Mouse (Mus musculus): ENCODE results near the gene Cdkn1a.
"Not testable (repeated sequence)": the region's sequence is repeated elsewhere in the genome, so short reads cannot be mapped to it uniquely, and the experiment has no call there.

The Cdkn1a gene

DNA sequence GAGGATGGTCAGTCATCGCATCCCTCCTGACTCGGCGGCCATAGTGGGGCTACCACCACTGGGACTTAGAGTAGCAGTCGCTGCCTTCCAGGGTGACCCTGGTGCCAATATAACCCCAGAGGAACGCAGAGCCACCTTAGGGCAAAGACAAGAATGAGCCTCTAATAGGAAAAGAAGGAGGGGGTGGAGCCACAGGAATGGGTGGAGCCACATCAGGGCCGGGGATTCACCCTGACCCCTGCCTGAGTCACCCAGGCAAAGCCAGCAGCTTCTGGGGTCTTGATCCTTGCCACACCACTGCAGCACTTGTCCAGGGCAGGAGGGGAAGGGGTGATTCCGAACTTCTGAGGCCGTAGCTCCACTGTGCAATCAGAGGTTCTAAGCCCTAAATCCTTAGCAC is 7.2 kb upstream of the Cdkn1a start:
- no peak for DNase-seq (ENCODE audit: low spot score)

DNA sequence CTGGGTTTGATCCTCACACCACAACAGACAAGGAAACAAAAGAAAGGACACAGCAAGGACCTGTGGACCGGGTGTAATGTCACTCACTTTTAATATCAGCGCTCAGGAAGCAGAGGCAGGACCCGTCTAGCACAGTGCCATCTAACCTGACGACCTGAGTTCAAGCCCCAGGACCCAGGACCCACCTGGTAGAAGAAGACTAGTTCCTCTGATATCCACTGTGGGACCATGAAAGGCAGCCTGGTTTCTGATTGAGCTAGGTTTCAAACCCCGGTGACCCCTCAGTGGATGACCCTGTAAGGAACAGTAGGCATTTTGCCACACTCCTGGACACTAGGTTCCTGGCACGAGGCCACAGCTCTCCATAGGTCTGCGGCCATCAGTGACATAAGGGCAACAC is 6.1 kb upstream of the Cdkn1a start:
- DNase-seq (ENCODE audit: low spot score) = no peak

DNA sequence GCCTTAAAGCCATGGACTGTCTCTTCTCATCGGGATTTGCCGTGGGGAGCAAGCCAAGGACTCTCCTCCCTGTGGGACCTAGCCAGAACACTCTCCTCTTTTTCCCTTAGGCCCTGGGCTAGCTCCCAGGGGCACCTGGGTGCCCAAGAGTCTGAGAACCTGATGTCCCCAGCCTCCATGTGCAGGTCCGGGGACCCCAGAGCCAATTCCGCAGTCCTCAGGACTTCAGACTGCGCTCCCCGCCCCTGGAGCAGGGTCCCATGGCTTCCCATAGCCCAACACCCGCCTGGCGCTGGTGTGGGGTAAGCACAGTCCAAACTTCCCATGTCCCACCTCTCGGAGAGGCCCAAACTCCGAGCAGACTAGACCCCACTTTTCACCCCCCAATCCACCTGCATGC is 5.5 kb upstream of the Cdkn1a start:
- DNase-seq (ENCODE audit: low spot score) = no peak

DNA sequence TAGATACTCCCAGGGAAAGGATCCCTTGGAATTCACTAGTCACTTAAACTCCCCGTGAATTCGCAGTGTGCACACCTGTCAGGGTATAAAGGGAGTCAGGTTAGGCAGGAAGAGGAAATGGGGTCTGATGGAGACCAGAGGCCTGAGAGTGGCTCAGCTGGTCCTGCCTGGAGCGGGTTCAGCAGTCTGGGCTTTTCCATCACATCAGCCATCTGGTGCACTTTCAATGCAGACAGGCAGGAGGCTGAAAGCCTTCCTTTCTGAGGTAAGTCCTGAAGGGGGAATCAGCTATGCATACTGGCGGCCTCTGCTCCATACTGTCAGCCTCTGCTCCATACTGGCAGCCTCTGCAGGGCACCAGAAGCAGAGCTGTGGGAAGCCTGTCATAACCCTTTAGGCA is 3.9 kb upstream of the Cdkn1a start:
- no peak for DNase-seq (ENCODE audit: low spot score)

DNA sequence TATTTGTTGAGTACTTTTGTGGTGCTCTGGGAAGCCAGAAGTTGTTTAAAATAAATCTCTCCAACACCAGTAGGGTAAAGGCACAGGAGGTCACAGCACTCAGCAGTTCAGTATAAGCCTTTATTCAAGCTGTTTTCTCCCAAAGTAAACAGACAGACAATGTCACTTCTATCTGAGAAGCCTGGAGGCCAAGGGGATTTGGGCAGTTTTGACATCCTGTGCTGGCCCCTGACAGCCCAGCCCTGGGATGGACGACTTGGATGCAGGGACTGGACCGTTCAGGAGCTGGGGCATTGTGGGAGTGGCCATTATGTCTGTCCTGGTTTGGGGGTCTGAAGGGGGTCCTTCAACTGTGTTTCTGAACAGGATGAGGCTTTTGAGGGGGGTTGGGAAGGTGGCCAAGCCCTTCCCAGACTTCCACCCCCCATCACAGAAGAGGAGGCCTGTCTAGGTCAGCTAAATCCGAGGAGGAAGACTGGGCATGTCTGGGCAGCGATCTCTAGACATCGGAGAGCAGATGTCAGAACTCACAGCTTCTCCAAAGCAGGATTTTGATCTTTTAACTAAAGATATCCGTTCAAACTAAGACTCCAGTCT is 670 bp downstream of the Cdkn1a start:
- DNase-seq (ENCODE audit: low spot score) = no peak

DNA sequence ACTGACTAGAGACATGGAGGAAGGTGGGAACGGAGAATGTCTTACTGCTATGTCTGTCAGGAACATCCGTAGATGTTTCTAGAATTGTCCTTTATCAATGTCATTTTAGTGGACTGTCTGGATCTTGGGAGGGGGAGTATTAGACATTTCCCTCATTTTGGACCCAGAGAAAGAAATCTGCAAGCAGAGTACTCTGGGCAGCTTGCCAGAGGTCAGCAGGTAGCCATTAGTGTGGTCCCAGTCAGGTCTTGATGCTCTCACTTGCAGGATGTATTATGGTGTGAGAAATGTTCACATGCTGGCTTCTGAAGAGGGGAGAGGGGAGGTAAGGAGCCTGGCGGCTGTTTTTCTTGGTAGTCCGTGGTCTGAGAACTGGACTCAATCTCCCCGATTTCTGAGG is 1.7 kb downstream of the Cdkn1a start:
- DNase-seq (ENCODE audit: low spot score) = no peak

DNA sequence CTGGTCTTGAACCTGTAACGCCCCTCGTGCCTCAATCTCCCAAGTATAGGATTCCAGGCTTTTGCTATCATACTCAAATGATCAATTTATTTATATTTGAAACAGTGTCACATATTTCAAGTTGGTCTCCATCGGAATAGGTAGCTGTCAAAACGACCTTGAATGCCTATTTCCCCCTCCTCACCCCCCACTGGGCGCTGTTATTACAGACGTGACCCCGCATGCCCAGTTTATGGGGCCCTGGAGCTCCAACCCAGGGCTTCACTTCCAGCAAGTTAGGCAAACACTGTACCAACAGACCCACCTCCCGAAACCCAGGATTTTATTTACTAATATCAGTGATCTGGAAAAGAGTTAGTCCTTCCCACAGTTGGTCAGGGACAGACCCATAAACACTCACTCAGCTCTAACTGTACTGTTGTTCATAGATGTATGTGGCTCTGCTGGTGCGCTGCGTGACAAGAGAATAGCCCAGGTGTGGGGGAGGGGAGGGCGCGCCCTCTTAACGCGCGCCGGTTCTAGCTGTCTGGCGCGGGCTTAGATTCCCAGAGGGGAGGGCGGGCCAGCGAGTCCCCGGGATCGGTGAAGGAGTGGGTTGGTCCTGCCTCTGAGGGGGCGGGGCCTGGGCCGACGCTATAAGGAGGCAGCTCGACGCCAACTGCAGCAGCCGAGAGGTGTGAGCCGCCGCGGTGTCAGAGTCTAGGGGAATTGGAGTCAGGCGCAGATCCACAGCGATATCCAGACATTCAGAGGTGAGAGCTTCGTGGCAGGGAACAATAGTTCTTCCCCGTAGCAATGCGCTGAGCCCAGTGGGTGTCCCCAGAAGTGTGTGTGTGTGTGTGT is 2.6 kb downstream of the Cdkn1a start:
- DNase-seq (ENCODE audit: low spot score) = peak; percentile 58

DNA sequence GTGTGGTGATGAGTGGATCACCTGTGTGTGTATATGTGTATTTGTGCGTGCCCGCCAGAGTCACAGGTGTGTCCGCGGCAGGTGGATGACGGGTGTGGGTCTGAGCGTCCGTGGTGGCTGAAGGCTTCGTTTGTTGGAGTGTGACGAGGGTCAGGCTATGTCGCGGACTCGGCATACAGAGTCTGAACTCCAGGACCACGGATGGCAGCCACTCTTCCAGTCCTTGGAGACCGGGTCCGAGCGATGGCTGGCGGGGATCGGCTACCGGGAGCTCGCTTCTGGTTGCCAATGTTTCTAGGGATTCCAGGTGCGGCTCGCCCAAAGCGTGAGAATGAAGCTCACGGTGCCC is 3.2 kb downstream of the Cdkn1a start:
- no peak for DNase-seq (ENCODE audit: low spot score)

DNA sequence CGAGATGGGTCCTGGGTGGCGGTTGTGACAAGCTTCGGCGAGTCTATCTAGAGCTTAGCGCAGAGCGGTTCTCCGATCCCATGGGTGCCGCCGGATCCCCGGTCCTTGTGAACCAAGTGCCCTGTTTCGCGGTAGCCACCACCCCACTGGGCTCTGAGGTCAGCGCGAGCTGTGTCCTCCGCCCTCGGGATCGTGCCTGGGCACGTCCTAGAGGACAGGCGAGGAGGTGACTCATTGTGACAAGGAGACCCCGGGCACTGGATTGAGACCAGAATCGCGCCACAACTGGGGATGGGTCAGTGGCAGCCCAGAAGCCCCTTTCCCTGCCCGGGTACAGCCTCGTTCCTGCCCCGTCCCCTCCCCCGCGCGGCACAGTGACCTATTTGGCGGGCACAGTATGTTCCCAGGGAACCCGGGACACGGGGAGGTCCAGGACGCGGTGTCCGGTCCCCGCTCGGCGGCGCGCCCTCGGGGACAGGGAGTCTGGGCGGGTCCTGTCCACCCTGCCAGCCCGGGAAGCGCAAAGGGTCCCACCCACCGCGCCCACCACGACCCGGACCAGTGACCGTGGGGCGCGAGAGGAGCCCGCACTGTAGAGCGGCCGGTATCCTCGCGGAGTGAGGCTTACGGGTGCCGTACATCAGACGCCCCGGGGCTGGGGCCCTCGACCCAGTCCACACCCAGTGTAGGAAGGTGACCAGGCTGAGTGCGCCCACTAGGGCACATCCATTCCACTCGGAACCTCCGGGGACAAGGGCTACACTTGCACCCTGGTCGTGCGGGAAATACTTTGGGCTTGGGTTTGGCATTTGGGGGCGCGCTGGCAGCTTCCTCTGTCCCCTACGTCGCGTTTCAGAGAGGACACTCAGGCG is 3.8 kb downstream of the Cdkn1a start:
- DNase-seq (ENCODE audit: low spot score) = peak; percentile 39

DNA sequence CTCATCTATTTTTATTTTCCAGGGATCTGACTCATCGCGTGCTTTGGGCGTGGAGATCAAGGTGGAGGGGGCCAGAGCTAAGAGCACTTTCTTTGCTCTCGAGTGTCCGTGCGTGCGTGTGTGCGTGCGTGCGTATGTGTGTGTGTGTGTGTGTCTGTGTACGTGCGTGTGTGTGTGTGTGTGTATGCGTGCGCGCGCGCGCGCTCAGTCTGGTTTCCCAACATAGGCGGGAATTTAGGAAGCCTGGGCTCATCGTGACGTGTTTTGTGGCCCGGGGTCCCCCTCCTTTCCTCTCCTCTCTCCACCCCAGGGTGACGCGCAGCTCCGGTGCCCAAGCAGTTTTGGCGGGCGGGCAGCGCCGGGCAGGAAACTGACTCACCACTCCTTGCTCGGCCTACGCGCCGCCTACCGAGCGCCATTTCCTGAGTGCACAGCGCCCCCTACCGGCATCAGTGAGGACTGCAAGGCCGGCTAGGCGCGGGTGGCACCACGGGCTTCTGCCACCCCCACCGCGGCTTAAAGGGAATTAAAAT is 4.5 kb downstream of the Cdkn1a start:
- peak; percentile 94 for DNase-seq (ENCODE audit: low spot score)

DNA sequence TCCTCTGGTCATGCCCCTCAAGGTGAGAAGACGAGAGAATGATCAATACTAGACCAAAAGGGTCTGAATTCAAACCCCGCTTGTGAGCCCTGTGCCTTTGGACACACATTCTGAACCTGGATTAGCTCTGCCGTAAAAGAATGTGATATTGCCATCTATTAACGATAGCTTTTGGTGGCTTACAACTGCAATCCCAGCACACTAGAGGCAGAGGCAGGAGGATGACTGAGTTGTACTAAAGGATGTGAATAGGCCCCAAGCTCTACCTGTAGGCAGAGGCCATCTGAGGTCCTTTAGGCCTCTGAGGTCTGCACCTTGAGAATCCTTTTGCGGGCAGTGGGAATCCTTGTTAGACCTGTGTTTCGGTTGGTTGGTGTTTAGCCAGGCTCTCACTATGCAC is 5.5 kb downstream of the Cdkn1a start:
- DNase-seq (ENCODE audit: low spot score) = no peak

DNA sequence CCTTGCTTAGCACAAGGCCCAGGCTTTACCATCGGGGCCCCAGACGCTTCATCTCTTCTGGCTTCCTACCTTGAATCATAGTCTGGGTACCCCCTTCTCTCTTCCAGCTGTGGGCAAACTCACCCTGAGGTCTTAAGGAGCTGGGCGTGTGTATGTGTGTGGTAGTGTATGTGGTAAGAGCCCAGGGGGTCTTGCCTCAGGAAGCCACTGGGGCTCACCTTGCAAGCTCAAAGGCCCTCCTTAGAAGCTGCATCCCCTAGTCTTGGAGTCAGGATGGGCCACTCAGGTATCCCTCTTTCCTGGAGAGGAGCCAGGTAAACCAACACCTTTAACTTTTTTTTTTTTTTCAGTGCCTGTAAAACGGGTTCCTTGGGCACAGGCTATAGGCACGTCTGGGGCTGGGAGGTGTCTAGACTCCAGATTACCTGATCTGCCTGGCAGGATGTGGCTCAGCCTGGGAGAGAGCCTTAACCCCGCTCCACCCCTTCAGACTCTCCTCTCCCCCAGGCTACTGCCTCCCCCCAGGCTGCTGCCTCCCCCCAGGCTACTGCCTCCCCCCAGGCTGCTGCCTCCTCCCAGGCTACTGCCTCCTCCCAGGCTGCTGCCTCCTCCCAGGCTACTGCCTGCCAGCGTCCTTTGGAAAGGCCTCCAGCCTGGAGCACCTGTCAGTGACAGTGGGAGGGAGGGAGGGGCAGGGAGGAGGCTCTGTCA is 6.2 kb downstream of the Cdkn1a start:
- DNase-seq (ENCODE audit: low spot score) = no peak

DNA sequence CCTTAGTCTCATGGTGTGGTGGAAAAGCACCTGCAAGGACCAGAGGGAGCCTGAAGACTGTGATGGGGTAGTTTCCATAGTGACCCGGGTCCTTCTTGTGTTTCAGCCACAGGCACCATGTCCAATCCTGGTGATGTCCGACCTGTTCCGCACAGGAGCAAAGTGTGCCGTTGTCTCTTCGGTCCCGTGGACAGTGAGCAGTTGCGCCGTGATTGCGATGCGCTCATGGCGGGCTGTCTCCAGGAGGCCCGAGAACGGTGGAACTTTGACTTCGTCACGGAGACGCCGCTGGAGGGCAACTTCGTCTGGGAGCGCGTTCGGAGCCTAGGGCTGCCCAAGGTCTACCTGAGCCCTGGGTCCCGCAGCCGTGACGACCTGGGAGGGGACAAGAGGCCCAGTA is 7.5 kb downstream of the Cdkn1a start:
- no peak for DNase-seq (ENCODE audit: low spot score)

DNA sequence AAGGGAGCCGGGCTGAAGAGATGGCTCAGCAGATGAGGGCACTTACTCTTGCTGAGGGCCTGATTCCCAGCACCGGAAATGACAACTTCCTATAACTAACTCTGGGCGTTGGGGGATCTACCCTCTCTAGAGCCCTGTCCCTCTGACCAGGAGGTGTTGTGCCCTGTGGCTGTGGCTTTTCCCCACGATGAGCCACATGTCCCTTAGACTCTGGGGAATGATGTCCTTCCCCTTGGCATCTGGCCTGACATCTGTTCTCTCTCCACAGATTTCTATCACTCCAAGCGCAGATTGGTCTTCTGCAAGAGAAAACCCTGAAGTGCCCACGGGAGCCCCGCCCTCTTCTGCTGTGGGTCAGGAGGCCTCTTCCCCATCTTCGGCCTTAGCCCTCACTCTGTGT is 8.3 kb downstream of the Cdkn1a start:
- DNase-seq (ENCODE audit: low spot score) = no peak

DNA sequence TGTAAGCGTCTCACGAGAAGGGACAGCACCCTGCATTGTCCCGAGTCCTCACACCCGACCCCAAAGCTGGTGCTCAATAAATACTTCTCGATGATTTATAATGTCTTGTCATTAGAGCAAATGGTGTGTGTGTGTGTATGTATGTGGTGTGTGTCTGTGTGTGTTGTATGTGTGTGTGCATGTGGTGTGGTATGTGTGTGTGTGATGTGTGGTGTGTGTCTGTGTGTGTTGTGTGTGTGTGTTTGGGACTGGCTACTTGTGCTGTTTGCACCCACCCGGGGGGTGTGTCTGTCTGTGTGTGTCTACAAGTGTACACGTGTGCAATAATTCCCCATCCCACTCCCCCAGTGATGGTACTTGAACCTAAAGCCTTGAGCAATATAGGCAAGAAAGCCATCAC is 9.9 kb downstream of the Cdkn1a start:
- no peak for DNase-seq (ENCODE audit: low spot score)

DNA sequence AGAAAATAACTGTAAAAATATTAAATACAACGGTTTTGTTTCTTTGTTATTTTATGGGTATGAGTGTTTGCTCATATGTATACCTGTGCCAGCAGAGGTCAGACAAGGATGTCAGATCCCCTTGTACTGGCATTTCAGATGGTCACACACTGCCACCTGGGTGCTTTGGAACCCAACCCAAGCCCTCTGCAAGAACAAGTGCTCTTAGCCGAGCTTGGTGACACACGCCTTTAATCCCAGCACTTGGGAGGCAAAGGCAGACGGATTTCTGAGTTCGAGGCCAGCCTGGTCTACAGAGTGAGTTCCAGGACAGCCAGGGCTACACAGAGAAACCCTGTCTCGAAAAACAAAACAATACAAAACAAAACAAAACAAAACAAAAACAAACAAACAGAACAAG is 19.6 kb downstream of the Cdkn1a start:
- not testable (repeated sequence) for DNase-seq (ENCODE audit: low spot score)

DNA sequence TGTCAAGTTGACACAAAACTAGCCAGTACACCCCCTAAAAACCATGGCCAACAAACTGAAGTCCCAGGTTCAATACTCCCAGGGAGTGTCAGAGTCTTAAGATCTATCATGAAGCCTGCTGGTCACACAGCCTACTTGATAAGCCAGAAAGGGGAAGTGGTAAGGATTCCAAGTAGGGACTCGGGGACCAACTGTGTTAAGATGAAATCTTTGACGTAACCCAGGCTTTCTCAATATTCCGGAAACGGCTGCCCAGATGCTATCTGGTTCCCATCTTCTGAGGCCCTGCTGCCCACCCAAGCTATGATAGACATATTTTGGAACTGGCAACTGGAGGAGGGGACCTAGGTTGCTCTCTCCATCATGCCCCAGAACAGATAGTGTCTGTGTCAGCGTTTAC is 20.6 kb downstream of the Cdkn1a start:
- no peak for DNase-seq (ENCODE audit: low spot score)

DNA sequence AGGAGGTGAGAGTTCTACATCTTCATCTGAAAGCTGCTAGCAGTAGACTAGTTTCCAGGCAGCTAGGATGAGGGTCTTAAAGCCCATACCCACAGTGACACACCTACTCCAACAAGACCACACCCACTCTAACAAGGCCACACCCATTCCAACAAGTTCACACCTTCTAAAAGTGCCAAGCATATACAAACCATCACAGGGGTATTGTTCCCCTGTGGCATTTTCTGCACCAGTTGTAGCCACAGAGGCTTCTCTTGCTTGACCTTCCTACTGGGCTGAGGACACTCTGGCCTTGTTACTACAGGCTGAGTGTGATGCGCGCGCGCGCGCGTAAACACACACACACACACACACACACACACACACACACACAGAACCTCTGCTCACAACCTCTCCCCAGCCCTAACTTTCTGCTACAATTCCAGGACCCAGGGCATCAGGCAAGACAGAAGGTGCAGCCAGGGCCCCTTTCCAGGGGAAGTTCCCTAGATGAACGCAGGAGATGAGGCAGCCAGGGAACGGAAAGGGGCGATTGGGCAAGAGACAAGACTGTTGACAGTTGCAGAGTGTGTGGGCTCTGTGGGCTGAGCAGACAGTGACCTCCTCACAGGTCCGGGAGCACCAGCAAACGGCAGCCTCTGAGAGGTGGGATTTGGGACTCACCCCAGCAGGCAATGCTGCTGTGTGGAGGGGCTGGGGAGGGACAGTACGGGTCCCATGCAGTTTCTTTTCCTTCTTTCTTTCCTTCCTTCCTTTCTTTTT is 23.0 kb downstream of the Cdkn1a start, which contains the start of gene Rab44:
TSS of gene Rab44 (plus strand) at position 555 of the 762 bp plus-strand sequence.
- DNase-seq (ENCODE audit: low spot score) = no peak

DNA sequence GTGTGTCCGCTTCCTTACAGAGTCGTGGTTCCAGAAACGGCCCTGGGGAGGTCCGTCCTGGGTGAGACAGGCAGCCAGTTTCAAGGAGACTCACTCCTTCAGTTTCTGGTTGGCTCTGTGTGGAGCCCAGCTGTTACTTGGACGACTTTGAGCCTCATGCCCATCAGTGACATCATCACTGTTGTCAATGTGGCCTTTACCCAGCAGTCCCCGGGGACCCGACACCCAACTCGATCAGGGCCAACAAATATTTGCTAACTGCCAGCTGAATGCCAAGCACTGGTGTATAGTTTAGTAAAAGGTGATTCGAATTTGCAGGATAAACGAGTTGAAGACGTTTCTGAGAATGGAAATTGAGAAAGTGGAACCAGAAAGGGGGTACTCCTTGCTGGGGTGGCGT is 25.2 kb downstream of the Cdkn1a start:
- DNase-seq (ENCODE audit: low spot score) = no peak

DNA sequence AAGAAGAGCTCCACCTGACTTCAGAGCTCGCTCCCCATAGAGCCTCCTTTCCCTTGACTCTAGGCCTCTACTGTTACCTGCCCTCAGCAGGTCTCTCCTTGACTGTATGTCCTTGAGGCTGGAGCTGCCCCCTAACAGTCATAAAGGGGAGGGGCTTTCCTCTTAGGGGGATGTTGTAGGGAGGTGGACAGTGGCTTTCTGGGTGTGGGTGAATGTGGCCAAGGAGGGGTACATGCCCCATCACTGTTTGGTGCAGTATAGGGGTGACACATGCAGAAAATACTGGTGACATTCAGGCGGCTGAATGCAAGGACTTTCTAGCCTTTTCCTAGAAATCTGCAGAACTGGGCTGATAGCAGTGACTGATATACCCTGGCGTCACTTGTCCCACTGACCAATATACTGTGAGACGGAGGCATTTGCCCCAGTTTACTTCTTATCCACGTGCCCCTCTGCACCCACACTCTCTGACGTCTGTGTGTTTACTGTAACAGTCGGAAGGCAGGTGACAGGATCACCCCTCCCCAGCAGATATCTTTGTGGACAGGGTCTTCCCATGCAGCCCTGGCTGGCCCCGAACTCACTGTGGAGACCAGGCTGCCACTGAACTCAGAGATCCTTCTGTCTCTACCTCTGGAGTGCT is 26.4 kb downstream of the Cdkn1a start:
- no peak for DNase-seq (ENCODE audit: low spot score)

DNA sequence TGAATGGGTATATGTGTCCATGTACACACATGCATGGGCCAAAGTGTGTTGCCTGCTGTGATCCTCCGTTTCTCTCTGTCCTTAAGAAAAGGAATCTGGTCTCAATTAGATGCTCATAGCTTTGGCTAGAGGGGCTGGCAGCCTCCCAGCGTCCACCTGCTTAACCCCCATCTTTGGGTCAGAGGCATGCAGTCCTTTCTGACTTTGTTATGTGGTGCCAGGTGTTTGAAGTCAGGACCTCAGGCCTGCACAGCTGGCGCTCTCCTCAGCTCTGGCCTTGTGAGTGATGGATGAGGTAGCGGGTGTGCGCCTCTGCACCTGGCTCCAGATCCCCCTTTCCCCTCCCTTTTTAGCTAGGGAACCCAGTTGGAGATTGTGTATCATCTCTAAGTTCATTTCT is 27.3 kb downstream of the Cdkn1a start:
- DNase-seq (ENCODE audit: low spot score) = no peak
